9 mouse cellular contexts compared by ENCODE assay signal in the genomic region with DNA sequence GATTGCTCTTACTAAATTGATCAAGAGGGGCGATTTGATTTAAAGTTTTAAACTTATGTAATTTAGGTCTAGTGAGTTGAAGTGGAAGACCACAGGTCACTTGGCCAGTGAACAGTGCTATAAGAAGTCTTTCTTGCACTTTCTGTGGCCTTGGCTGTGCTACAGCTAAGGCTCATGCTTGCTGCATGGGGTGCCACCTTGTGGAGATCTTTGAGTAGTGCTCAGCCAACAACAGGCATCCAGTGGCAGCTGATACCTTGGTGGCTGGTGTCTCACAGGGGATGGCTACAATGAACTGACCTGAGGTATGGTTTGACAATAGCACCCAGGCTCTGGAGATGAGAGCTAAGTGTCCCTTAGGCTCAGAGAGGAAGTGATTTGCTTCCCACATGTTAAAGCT. TPM values are rescaled to one million over a fixed set of nuclear protein-coding genes. Genes with fewer than 3 reads are reported as not detected.
DNase-seq lines count a peak whose midpoint lies in the region; ATAC-seq and TF ChIP-seq lines count a peak whose summit lies in the region.
"Had no signal": no experiment of that assay in that cellular context is flagged by ENCODE, and none has a peak within 500 bp of the region (broad histone marks: within the 10 kb centered on the region; RNA-seq: fewer than 3 reads in every experiment).

No protein-coding gene starts in this region.

- H3K4me2 ChIP-seq in intestine, postnatal 0 days (replicated peaks; ENCODE audit: low read depth) = no peak overlapping the region
- H3K4me2 ChIP-seq in midbrain, embryonic 12.5 days (replicated peaks) = no peak overlapping the region
- H3K4me2 ChIP-seq: limb, embryonic 15.5 days had no signal

- H3K4me3 ChIP-seq in intestine, postnatal 0 days (ENCODE audit: low read depth, low read length) = no peak overlapping the region
- H3K4me3 ChIP-seq in midbrain, embryonic 12.5 days = no peak overlapping the region
- H3K4me3 ChIP-seq: limb, embryonic 15.5 days had no signal

- no peak overlapping the region for H3K9ac ChIP-seq in intestine, postnatal 0 days (ENCODE audit: low read depth, low read length)
- no peak overlapping the region for H3K9ac ChIP-seq in midbrain, embryonic 12.5 days (replicated peaks)
- H3K9ac ChIP-seq: limb, embryonic 15.5 days had no signal

- peak; percentile 54; the same call in 1 of the 2 replicates for ATAC-seq in intestine, postnatal 0 days
- peak; percentile 79 for ATAC-seq in midbrain, embryonic 12.5 days (ENCODE audit: low FRiP score, low read depth)

- DNase-seq in layer of hippocampus, adult 11-12 months (ENCODE audit: low spot score) = peak; percentile 71
- DNase-seq in layer of hippocampus, adult 9-10 months (ENCODE audit: low spot score) = no peak
- peak; percentile 36 for DNase-seq in cerebellum, adult 8-10 months
- DNase-seq in forelimb bud, embryonic 11.5 days (ENCODE audit: low read depth, low spot score) = peak; percentile 67
- peak; percentile 64 to 81 for DNase-seq in left cerebral cortex, postnatal 25 days (ENCODE audit: low spot score in 2 of 2)
- DNase-seq in skeletal muscle tissue, adult 2 months (ENCODE audit: low read depth, low spot score) = peak; percentile 46

- H3K27me3 ChIP-seq in intestine, postnatal 0 days (replicated peaks; ENCODE audit: control insufficient read depth, insufficient read depth, low read length) = no peaks in the 10 kb centered on the region
- H3K27me3 ChIP-seq in midbrain, embryonic 12.5 days = no peaks in the 10 kb centered on the region
- H3K27me3 ChIP-seq: limb, embryonic 15.5 days had no signal

- no peak overlapping the region for H3K27ac ChIP-seq in intestine, postnatal 0 days (ENCODE audit: low read depth, low read length)
- no peak overlapping the region for H3K27ac ChIP-seq in midbrain, embryonic 12.5 days (replicated peaks)
- H3K27ac ChIP-seq: limb, embryonic 15.5 days had no signal

- H3K4me1 ChIP-seq in intestine, postnatal 0 days (replicated peaks; ENCODE audit: control insufficient read depth, insufficient read depth, low read length) = no peaks in the 10 kb centered on the region
- no peaks in the 10 kb centered on the region for H3K4me1 ChIP-seq in midbrain, embryonic 12.5 days
- H3K4me1 ChIP-seq: limb, embryonic 15.5 days had no signal

- no peaks in the 10 kb centered on the region for H3K9me3 ChIP-seq in intestine, postnatal 0 days (ENCODE audit: control insufficient read depth)
- H3K9me3 ChIP-seq in midbrain, embryonic 12.5 days = no peaks in the 10 kb centered on the region
- H3K9me3 ChIP-seq: limb, embryonic 15.5 days had no signal

- 21% methylated on average over 1 of the region's 1 CpGs for whole genome bisulfite sequencing in intestine, postnatal 0 days
- WGBS in midbrain, embryonic 12.5 days = 13% methylated on average over 1 of the region's 1 CpGs

- H3K36me3 ChIP-seq in intestine, postnatal 0 days (ENCODE audit: control insufficient read depth, insufficient read depth) = no peaks in the 10 kb centered on the region
- H3K36me3 ChIP-seq in midbrain, embryonic 12.5 days = no peaks in the 10 kb centered on the region

- intact Hi-C loops in left cerebral cortex, postnatal 25 days (cut with DNase I) = loop anchor here (1.0 to 5.0 kb wide), 2 partner anchors 62 to 238 kb away; no protein-coding TSS in a partner anchor

- peak; percentile 96 for TF ChIP-seq CTCF in intestine, postnatal 0 days (IDR thresholded peaks at IDR 0.05; ENCODE audit: low read depth)

RNA-seq across cellular contexts. Expression of a gene that starts 22.5 kb away (rescaled TPM):
- polyA plus RNA-seq in intestine, postnatal 0 days (2015; fragmentation: Nextera tagmentation; extraction: Ambion mirVana) = not detected in 2 replicates
- total RNA-seq in left cerebral cortex, postnatal 25 days (2021) = under 1 TPM in 1 of 2 experiments, not detected in 1; 0.80 TPM
- polyA plus RNA-seq in midbrain, embryonic 12.5 days (2016; fragmentation: Nextera tagmentation; extraction: Ambion mirVana) = not detected in 2 replicates

RNA-seq across cellular contexts. Expression of a gene that starts 47.7 kb away (rescaled TPM):
- polyA plus RNA-seq in intestine, postnatal 0 days (2015; fragmentation: Nextera tagmentation; extraction: Ambion mirVana) = 5.6 and 6.2 TPM in 2 replicates
- total RNA-seq in left cerebral cortex, postnatal 25 days (2021) = 1 to 10 TPM; 6.2 to 6.5 TPM
- 15.9 and 16.3 TPM in 2 replicates for polyA plus RNA-seq in midbrain, embryonic 12.5 days (2016; fragmentation: Nextera tagmentation; extraction: Ambion mirVana)
